Mouse (Mus musculus) bone marrow, adult 2 months (tissue): ENCODE measurements around the gene Akt2. TPM values are rescaled to one million over a fixed set of nuclear protein-coding genes. Genes with fewer than 3 reads are reported as not detected.

Experiments used
- H3K27ac ChIP-seq: fragments of 200-500 bp; 2 replicates; pipeline ENCODE4 v1.5.1; 2012; ENCODE audit warnings: low read depth, mild to moderate bottlenecking, control low read depth, inconsistent platforms, low read length; ENCODE audit not compliant: control insufficient read depth, poor library complexity, insufficient read depth
- H3K4me1 ChIP-seq: fragments of 200-500 bp; 2 replicates; pipeline ENCODE4 v1.6.1; 2011; ENCODE audit warnings: low read length; ENCODE audit not compliant: control insufficient read depth, insufficient read depth
- H3K4me3 ChIP-seq: fragments of 200-500 bp; replicated peaks from 2 replicates; pipeline ENCODE3; 2011; ENCODE audit warnings: mild to moderate bottlenecking, low read depth, low read length, control low read depth; ENCODE audit not compliant: control insufficient read depth
- CTCF ChIP-seq: fragments of 200-500 bp; IDR thresholded peaks from 2 replicates; pipeline ENCODE4 v1.5.1; 2011; ENCODE audit warnings: low read length, control low read depth; ENCODE audit not compliant: control insufficient read depth, insufficient read depth
- POLR2A ChIP-seq: fragments of 200-500 bp; IDR thresholded peaks from 2 replicates; pipeline ENCODE4 v1.6.1; 2011; ENCODE audit warnings: low read depth, mild to moderate bottlenecking, control low read depth, low read length, borderline replicate concordance; ENCODE audit not compliant: control insufficient read depth
- WGBS: fragments of 180-500 bp; shearing (Covaris S2); methylation state at CpG from one replicate; pipeline ENCODE4 v1.1.7; 2018; 5-methylcytosine and 5-hydroxymethylcytosine counted together
- polyA plus RNA-seq: library from polyadenylated mRNA; stranded (reverse); fragments of >200 nt; gene quantifications from 2 replicates; pipeline ENCODE4 v1.2.4, GENCODE M21; 2011; ENCODE audit warnings: low replicate concordance; ENCODE audit not compliant: missing spikeins, insufficient read depth, insufficient read length

Gene Akt2
- polyA plus RNA-seq, 1 experiment: 71.2 TPM

- Histone ChIP-seq H3K4me3 (no peak overlapping the region), H3K27ac (no peak overlapping the region), H3K4me1 (no peaks in the 10 kb centered on the region; the same call in 1 of the 2 replicates)
- no peak for TF ChIP-seq CTCF
- no peak for TF ChIP-seq POLR2A
- WGBS: 74% methylated on average over 7 of the region's 7 CpGs
These were observed 12.9 kb upstream of the Akt2 start for GRCm38 (mm10) chr7:27578465-27578864.

- Histone ChIP-seq H3K4me1 (no peaks in the 10 kb centered on the region; the same call in 1 of the 2 replicates), H3K27ac (no peak overlapping the region), H3K4me3 (no peak overlapping the region)
- TF ChIP-seq CTCF (no peak), POLR2A (no peak)
- 87% methylated on average over 14 of the region's 14 CpGs for WGBS
These were observed 10.8 kb upstream of the Akt2 start for GRCm38 (mm10) chr7:27580380-27581174.

- TF ChIP-seq CTCF (no peak), POLR2A (no peak)
- H3K4me1 ChIP-seq: no peaks in the 10 kb centered on the region
- no peak overlapping the region for H3K27ac ChIP-seq
- no peak overlapping the region for H3K4me3 ChIP-seq
- 94% methylated on average over 2 of the region's 2 CpGs for WGBS
These were observed 4.5 kb upstream of the Akt2 start for GRCm38 (mm10) chr7:27586861-27587260.

GRCm38 (mm10) chr7:27587741-27588140 lies 3.6 kb upstream of the Akt2 start:
- Histone ChIP-seq H3K4me3 (no peak overlapping the region), H3K27ac (no peak overlapping the region), H3K4me1 (no peaks in the 10 kb centered on the region)
- WGBS: 80% methylated on average over 2 of the region's 2 CpGs
- TF ChIP-seq CTCF: no peak
- TF ChIP-seq POLR2A: no peak

- Histone ChIP-seq H3K27ac (no peak overlapping the region), H3K4me3 (no peak overlapping the region), H3K4me1 (peaks cover 3% of the 10 kb centered on the region)
- WGBS: 90% methylated on average over 4 of the region's 4 CpGs
- TF ChIP-seq POLR2A (no peak), CTCF (no peak)
These were observed 1.3 kb upstream of the Akt2 start for GRCm38 (mm10) chr7:27590088-27590487.

GRCm38 (mm10) chr7:27590566-27591213 lies 662 bp upstream of the Akt2 start:
- Histone ChIP-seq H3K4me1 (peaks cover 3% of the 10 kb centered on the region), H3K27ac (no peak overlapping the region), H3K4me3 (no peak overlapping the region)
- WGBS: 55% methylated on average over 4 of the region's 4 CpGs
- TF ChIP-seq CTCF (no peak), POLR2A (no peak)

- WGBS: 1% methylated on average over 17 of the region's 17 CpGs
- Histone ChIP-seq H3K4me3 (peak overlapping the region; percentile 92), H3K4me1 (peaks cover 5% of the 10 kb centered on the region), H3K27ac (peak overlapping the region; percentile 97)
- no peak for TF ChIP-seq CTCF
- TF ChIP-seq POLR2A: no peak
These were observed 1.0 kb downstream of the Akt2 start for GRCm38 (mm10) chr7:27592217-27592929.

GRCm38 (mm10) chr7:27592934-27593645 lies 1.7 kb downstream of the Akt2 start:
- WGBS: 64% methylated on average over 12 of the region's 12 CpGs

More at GRCm38 (mm10) chr7:27592934-27593645, 1.7 kb downstream of the Akt2 start:
- TF ChIP-seq POLR2A (no peak), CTCF (no peak)
- peak overlapping the region; percentile 31 for H3K4me3 ChIP-seq
- H3K4me1 ChIP-seq: peaks cover 5% of the 10 kb centered on the region
- peak overlapping the region; percentile 97 for H3K27ac ChIP-seq
